Mouse (Mus musculus): Measurements from ENCODE around the gene Pcdh9.

Pcdh9 gene

DNA sequence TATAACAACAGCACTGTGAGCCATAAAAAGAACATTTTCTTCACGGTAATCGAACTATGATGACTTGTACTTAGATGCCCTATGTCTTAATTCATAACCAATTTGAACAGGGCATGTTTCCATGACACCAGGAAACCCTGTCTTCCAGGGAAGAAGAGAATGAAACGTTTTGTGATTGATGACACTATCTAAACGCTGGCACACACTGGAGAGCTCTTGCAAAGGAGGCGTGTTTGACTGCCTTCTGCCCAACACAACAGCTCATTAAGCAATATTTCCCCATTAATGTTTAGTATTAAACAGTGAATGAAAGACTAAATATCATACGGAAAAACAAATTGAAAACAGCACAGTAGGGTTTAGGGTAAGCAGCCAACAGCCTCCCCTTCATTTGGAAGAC is 656.9 kb downstream of the Pcdh9 start:
- DNase-seq (ENCODE audit: low read depth in 2 of 2, low spot score in 2 of 2): no peak

DNA sequence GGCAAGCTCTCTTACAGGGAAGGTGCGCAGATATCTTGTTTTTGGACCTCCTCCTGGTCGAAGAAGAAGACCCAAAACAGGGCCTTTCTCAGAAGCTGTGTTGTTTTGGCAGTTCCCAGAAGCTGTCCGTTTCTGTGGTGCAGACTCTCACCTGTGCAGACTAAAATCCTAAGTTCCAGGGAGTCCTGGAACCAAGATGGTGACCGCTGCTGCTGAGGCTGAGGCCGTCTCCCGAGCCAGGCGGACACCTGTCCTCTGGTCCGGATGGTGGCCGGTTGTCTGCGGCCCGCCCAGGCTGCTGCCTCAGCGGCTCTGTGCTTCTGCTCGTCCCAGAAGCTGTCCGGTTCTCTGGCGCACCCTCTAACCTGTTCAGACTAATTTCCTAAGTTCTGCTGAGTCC is 675.6 kb downstream of the Pcdh9 start:
- DNase-seq (ENCODE audit: low read depth in 2 of 2, low spot score in 2 of 2): peak; percentile 72 to 82

DNA sequence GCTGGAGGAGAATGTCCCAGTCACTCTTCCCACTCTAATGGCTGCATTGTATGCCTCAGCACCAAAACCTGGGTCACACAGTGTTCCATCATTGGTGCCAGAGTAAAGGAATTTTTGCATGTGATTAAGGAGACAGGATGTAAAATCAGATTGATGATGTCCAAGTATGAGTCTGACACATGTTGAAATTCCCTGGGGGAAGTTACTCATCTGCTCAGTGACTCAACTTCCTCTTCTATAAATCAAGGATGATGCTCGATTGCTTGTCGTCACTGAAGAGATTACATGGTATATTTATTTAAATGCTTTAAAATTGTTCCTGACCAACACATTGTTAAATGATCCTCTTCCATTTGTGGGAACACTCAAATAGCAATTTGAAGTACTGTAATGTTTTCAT is 690.7 kb downstream of the Pcdh9 start:
- DNase-seq (ENCODE audit: low read depth in 2 of 2, low spot score in 2 of 2): no peak

DNA sequence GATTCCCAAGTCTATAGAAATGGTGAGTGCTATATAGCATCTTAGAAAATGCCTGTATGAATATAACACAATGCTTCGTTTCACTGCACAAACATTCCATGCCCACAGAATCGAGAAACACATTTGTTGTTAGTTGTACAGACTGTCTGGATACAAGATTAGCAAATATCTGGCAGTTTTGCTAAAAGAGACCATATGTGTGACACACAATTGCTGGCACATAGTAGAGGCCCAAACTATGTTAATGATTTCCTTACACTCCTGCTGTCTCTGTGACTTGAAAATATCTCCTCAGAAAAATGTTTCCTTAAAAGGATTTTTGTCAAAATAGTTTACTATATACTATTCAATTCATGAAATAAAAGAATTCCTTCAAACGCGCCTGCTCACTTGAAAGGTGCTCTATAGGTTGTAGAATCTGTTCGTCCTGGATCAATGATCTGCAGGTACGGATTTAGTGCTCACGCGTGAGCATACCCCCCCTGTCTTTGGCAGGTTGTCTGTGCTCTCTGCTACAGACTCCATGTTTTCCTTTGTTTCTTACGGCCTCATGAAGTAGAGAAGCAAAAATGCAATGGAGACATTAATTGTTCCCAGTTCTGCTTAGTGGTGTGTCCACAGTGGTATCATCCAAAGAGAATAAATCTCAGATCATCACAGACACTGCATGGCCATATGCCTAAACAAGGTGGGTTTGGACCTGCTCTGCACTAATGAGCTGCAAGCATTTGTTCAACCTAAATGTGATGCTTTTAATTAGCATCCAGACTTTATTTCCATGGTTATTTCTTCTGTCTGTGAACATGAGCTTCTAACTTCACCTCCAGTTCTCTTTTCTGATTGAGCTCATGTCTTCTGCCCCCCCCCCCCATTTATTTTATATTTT is 707.6 kb downstream of the Pcdh9 start:
- no peak for DNase-seq (ENCODE audit: low read depth in 2 of 2, low spot score in 2 of 2)

GRCm38 (mm10) chr14:93169201-93169600 is 721.3 kb downstream of the Pcdh9 start:
- no peak for DNase-seq (ENCODE audit: low read depth in 2 of 2, low spot score in 2 of 2)

DNA sequence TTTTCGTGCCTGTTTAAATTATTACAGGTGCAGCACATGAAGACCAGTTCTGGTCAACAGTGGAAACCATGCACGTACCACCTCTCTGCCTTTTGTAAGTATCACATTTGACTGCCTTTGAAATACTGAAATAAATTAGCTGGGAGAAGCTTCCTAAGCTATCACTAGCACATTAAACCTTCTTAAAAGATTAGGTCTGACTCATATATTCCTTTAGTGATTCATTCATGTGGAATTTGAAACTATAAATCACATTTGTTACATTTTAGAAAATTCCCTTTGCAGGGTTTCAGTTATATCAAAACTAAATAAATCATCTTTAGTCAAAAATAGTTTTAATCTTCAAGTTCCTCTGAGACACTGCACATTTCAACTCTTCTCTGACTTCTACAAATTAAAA is 722.1 kb downstream of the Pcdh9 start:
- no peak for DNase-seq (ENCODE audit: low read depth in 2 of 2, low spot score in 2 of 2)

- no peak for DNase-seq (ENCODE audit: low read depth in 2 of 2, low spot score in 2 of 2)
Measured at GRCm38 (mm10) chr14:93143414-93143813, 747.1 kb downstream of the Pcdh9 start.

DNA sequence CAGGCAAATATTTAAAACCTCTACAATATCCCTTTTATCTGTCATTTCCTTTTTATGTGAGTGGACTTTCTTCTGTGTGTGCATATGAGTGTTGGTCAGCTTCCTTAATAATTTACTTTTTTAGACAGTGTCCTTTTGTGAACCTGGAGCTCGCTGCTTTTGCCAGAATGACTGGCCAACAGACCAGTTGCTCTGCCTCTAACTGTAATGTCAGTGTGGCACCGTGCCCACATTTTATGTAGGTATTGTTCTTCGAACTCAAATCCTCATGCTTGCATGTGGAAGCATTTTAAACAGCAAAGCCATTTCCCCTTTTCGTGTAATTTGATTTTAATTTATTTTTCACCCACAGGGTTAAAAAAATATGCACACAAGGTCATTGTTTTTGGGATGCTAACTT is 748.4 kb downstream of the Pcdh9 start:
- DNase-seq (ENCODE audit: low read depth in 2 of 2, low spot score in 2 of 2): no peak

DNA sequence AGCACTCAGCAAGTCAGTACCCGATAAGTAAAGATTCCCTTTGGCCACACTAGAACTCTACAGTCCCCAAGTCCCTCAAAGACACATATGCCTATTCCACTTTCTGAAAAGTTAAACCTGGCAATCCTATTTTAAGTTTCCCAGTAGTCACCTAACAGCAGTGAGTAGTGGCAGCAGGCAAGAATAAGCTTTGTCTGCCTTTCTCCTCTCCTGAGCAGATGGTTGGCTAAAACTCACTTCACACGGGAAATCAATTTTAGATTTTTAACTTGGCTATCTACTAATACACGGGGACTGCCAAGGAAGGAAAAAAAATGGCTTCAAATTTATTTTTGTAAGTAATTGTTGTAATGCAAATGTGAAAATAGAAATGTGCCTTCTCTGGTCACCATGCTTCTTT is 763.5 kb downstream of the Pcdh9 start:
- no peak for DNase-seq (ENCODE audit: low read depth in 2 of 2, low spot score in 2 of 2)

DNA sequence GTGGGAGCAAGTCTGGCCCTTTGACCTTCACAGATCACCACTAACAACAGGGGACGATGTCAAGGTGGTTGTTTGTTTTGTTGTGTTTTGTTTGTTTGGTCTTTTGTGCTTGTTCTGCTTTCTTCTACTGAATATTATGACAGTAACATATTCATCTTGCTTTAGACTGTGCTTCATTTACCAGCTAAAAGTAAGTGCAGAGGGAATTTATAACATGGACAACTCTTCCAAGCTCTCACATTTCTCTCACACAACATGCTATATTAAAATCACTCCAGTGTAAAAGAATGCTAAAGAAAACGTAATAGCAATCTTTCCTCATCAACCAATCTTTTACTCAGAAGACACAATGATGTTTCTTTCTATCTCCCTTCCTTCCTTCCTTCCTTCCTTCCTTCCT is 787.7 kb downstream of the Pcdh9 start:
- no peak for DNase-seq (ENCODE audit: low read depth in 2 of 2, low spot score in 2 of 2)

- DNase-seq (ENCODE audit: low read depth in 2 of 2, low spot score in 2 of 2): no peak
Measured at GRCm38 (mm10) chr14:93095081-93095480, 795.4 kb downstream of the Pcdh9 start.

DNA sequence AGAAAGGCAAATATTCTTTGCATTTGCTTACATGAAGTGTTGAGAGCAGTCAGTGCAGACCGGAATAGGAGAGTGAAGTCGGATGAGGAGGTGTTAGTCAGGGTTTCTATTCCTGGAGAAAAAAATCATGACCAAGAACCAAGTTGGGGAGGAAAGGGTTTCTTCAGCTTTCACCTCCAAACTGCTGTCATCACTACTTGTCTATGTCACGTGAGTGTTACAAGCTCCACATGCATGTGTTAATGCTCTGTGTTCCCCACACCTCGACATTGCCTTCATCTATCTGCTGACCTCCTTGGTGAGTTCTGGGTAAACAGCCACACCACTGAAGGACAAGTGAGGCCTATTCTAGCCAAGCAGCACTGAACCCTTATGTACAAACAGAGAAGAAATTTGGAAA is 797.7 kb downstream of the Pcdh9 start:
- no peak for DNase-seq (ENCODE audit: low read depth in 2 of 2, low spot score in 2 of 2)

- no peak for DNase-seq (ENCODE audit: low read depth in 2 of 2, low spot score in 2 of 2)
Measured at GRCm38 (mm10) chr14:93085646-93086045, 804.8 kb downstream of the Pcdh9 start.

DNA sequence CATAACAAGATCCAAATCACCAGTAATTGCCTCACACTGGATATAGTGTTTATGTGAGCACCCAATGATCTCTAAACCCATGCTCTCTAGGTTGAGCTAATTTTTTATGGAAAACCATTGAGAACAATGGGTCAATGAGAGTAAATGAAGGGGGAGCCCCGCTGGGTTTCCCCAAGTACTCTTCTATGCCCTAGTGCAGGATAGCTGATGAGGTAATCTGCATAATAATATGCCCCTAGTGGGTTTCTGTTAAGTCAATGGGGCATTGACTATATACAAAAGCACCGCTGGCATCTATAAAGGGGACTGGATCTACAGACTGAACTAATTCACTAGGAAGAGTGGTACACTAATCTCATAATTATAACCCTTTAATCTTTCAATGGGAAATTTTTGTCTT is 807.3 kb downstream of the Pcdh9 start:
- DNase-seq (ENCODE audit: low read depth in 2 of 2, low spot score in 2 of 2): no peak

DNA sequence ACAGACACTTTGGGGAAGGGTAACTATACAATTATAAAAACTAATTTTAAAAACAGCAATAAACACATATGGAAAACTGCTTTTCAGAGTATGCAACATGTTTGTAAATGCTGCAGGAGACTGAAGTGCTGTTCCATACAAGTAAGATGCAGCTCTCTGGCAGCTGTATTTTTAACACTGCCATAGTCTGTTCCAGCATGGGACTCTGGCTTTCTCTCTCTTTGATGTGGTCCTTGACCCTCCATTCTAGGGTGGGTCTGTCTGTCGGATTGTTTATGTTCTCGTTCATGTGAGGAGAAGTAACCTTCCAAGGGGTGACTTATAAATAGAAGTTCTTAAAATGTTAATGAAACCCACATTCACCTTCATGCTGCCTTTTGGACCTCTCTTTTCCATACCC is 809.6 kb downstream of the Pcdh9 start:
- DNase-seq (ENCODE audit: low read depth in 2 of 2, low spot score in 2 of 2): no peak

DNA sequence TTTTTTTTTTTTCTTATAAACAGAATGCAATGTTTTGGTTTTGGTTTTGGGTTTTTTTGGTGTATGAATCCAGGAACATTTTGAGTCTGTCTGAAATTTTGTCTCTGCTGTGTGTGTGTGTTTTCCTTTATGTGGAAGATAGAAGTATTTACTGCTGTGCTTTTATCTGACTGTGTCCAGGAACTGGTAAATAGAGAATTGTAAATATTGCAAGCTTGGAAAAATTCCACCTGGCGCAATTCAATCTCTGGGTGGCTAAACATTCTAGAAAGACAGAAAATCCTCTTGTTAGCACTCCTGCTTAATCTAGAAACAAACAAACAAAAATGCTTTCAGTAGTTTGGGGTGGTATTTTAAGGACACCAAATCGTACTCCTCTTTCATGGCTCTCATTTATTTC is 814.7 kb downstream of the Pcdh9 start:
- no peak for DNase-seq (ENCODE audit: low read depth in 2 of 2, low spot score in 2 of 2)

DNA sequence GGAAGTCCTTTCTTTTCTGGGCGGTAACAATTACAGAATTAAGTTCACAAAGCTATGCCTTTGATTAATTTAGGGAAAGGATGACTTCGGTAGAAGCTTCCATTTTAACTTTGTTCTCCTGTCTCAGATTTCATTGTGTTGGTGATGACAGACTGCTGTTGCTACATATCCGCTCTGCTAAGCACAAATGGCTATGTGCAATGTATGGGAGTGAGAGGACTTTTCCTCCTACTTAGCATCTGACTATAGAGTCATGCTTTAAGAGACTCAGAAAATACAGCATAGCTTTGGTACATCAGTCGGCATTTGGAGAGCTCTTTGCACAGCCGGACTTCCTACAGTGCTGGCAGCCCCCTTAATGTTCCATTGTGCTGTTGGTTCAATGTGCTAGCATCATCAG is 818.1 kb downstream of the Pcdh9 start:
- no peak for DNase-seq (ENCODE audit: low read depth in 2 of 2, low spot score in 2 of 2)

DNA sequence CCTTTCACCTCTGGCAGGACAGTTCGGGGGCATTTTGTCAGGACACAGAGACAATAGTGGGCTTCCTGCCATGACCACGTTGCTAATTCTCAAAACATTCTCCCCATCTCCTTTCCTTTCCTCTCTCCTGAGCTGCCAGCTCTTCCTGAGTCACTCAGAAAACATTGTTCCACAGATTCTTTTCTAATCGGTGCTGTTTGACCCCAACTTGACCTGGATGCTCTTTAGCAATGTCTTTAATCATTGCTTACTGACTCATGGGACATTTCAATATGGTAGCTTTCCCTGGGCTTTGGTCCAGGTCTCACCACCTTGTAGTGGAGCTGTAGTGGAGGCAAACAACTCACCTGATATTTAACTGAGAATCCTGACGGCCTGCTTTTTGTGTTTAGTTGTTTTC is 820.3 kb downstream of the Pcdh9 start:
- DNase-seq (ENCODE audit: low read depth in 2 of 2, low spot score in 2 of 2): no peak

GRCm38 (mm10) chr14:93067411-93068336 is 822.8 kb downstream of the Pcdh9 start:
- DNase-seq (ENCODE audit: low read depth in 2 of 2, low spot score in 2 of 2): no peak

GRCm38 (mm10) chr14:93066732-93067410 is 823.6 kb downstream of the Pcdh9 start:
- no peak for DNase-seq (ENCODE audit: low read depth in 2 of 2, low spot score in 2 of 2)

- DNase-seq (ENCODE audit: low read depth in 2 of 2, low spot score in 2 of 2): no peak
Measured at GRCm38 (mm10) chr14:93061824-93062620, 828.5 kb downstream of the Pcdh9 start.

All from CD8-positive naive resting alpha-beta T cell, adult 2 months (primary cell).